Mouse (Mus musculus) heart, postnatal 0 days (tissue): ENCODE results near the gene Hddc2. TPM values are rescaled to one million over a fixed set of nuclear protein-coding genes. Genes with fewer than 3 reads are reported as not detected.
"Not testable (repeated sequence)": the region's sequence is repeated elsewhere in the genome, so short reads cannot be mapped to it uniquely, and the experiment has no call there.

Experiments used
- ATAC-seq: fragments of 200-750 bp; cut with Nextera tagmentation; 2 replicates; pipeline ENCODE4 v1.8.0; 2017; ENCODE audit warnings: low read depth, moderate number of reproducible peaks, moderate library complexity; ENCODE audit not compliant: insufficient read depth
- DNase-seq: peaks from one replicate; pipeline ENCODE4 v3.0.0-alpha.2; 2016; ENCODE audit warnings: low spot score
- H3K27ac ChIP-seq: fragments of 300-500 bp; sonication (generic); 2 replicates; pipeline ENCODE4 v1.5.1; 2014; ENCODE audit warnings: low read depth, mild to moderate bottlenecking
- H3K27me3 ChIP-seq: fragments of 300-500 bp; sonication (generic); 2 replicates; pipeline ENCODE4 v1.6.1; 2014; ENCODE audit warnings: low read length, mixed read lengths; ENCODE audit not compliant: control insufficient read depth, insufficient read depth
- H3K36me3 ChIP-seq: fragments of 300-500 bp; sonication (generic); replicated peaks from 2 replicates; pipeline ENCODE4 v1.6.1; 2014; ENCODE audit warnings: low read length, mixed read lengths; ENCODE audit not compliant: control insufficient read depth, insufficient read depth
- H3K4me1 ChIP-seq: fragments of 300-500 bp; sonication (generic); 2 replicates; pipeline ENCODE4 v1.6.1; 2014; ENCODE audit warnings: antibody characterized with exemption; ENCODE audit not compliant: control insufficient read depth, insufficient read depth
- H3K4me2 ChIP-seq: fragments of 300-500 bp; sonication (generic); 2 replicates; pipeline ENCODE4 v1.6.1; 2014; ENCODE audit warnings: low read depth, mild to moderate bottlenecking, low read length, moderate library complexity
- H3K4me3 ChIP-seq: fragments of 300-500 bp; sonication (generic); 2 replicates; pipeline ENCODE4 v1.5.1; 2014; ENCODE audit warnings: low read depth, low read length
- H3K9ac ChIP-seq: fragments of 300-500 bp; sonication (generic); replicated peaks from 2 replicates; pipeline ENCODE4 v1.6.1; 2014; ENCODE audit warnings: low read depth, low read length, mixed read lengths
- H3K9me3 ChIP-seq: fragments of 300-500 bp; sonication (generic); replicated peaks from 2 replicates; pipeline ENCODE4 v1.6.1; 2016; ENCODE audit warnings: low read length; ENCODE audit not compliant: control insufficient read depth
- CTCF ChIP-seq: IDR thresholded peaks from 2 replicates; pipeline ENCODE4 v1.5.1; 2016; ENCODE audit warnings: antibody characterized with exemption, control low read depth, low read depth
- EP300 ChIP-seq: IDR thresholded peaks from 2 replicates; pipeline ENCODE4 v1.6.1; 2016; ENCODE audit warnings: antibody characterized with exemption, low read depth
- WGBS: fragments of 180-500 bp; shearing (Covaris S2); extraction: QIAGEN DNeasy Blood & Tissue Kit; methylation state at CpG from one replicate; pipeline ENCODE4 v1.1.7; 2014; 5-methylcytosine and 5-hydroxymethylcytosine counted together
- polyA plus RNA-seq: library from polyadenylated mRNA; unstranded; fragments of >200 nt; fragmentation: Nextera tagmentation; extraction: Ambion mirVana; gene quantifications from 2 replicates; pipeline ENCODE4 v1.2.1, GENCODE M21; 2015
- total RNA-seq: library from RNA; depleted of rRNA; stranded (reverse); fragments of >200 nt; gene quantifications from 2 replicates; pipeline ENCODE4 v1.2.3, GENCODE M21; 2014; ENCODE audit warnings: low replicate concordance; rRNA removed

Hddc2 gene
- total and polyA plus RNA-seq, 2 experiments from 2014 or later: 46.8 to 56.9 TPM

DNA sequence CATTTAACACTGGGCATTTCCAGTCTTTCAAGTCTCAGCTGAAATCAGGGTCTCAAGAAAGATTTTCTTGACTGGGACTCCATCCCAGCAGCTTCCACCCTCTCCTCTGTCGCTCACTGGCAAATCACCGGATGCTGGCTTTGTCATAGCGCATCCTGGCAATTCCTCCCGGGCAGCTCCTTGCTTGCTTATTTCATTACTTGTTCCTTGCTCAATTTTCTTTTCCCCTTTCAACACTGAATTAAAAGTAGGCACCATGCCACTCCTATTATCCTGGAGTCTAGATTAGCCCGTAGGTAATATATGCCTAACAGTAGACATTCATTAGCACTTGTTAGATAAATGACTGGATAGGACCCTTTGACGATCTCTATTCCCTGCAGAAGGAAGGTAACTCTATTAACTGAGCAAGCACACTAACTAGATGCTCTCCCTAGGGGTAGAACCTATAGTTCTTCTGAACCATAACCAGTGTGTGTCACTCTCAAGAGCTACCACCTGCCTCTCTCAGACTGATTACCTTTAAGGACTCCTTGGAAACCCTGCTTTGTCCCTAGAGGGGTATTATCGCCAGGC, 41.8 kb downstream of the Hddc2 start:
- no peak for TF ChIP-seq EP300
- TF ChIP-seq CTCF: no peak
- Histone ChIP-seq H3K4me2 (no peak overlapping the region), H3K9me3 (no peaks in the 10 kb centered on the region), H3K9ac (no peak overlapping the region), H3K4me1 (no peaks in the 10 kb centered on the region), H3K27me3 (no peaks in the 10 kb centered on the region), H3K36me3 (no peaks in the 10 kb centered on the region), H3K4me3 (no peak overlapping the region), H3K27ac (no peak overlapping the region)
- DNase-seq (no peak), ATAC-seq (no peak)
- WGBS: 80% methylated on average over 7 of the region's 7 CpGs

DNA sequence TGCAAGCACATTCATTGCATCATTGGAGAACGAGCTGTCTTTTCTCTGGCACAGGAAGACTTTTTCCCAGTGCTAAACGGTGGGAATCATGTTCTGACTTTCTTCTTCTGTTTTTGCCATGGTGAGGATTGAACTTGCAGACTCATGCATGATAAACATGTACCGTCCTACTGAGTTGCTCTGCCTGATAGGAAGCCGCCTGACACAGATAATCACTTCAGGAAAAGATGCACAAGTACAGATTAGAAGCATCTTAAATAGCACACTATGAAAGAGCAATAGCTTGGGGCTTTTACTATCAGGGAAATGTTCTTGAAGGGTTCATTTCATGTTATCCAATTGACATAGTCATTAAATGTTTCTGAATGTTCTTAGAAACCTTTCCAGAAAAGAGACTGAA, 46.6 kb downstream of the Hddc2 start:
- ATAC-seq (no peak), DNase-seq (no peak)
- H3K4me1 ChIP-seq: no peaks in the 10 kb centered on the region
- H3K4me3 ChIP-seq: no peak overlapping the region
- WGBS: 54% methylated on average over 4 of the region's 4 CpGs
- TF ChIP-seq EP300 (no peak), CTCF (no peak)
- no peak overlapping the region for H3K9ac ChIP-seq
- no peaks in the 10 kb centered on the region for H3K9me3 ChIP-seq
- H3K36me3 ChIP-seq: no peaks in the 10 kb centered on the region
- no peak overlapping the region for H3K4me2 ChIP-seq
- H3K27me3 ChIP-seq: no peaks in the 10 kb centered on the region
- H3K27ac ChIP-seq: no peak overlapping the region

DNA sequence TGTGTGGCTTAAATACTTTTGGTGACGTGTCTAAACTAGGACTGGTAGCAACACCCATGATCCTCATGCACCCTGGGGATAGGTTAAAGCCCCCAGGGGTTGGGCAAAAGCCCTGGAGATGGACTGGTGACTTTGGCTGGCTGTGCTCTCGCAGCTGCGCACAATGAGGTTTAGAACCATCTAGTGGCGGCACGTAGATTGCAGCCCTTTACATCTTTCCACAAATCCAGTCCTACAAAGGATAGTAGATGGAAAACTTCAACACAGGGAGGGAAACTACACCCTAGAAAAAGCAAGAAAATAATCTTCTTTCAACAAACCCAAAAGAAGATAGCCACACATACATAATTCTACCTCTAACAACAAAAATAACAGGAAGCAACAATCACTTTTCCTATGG, 57.0 kb downstream of the Hddc2 start:
- H3K9me3 ChIP-seq, H3K4me3 ChIP-seq, ATAC-seq, DNase-seq, H3K9ac ChIP-seq, H3K27me3 ChIP-seq, H3K27ac ChIP-seq, H3K4me1 ChIP-seq, H3K36me3 ChIP-seq, H3K4me2 ChIP-seq: not testable (repeated sequence)
- 13% methylated on average over 4 of the region's 5 CpGs for WGBS
- peak; percentile 50 for TF ChIP-seq CTCF

Other genes with a start within 250 kb of the Hddc2 start
- 3.7 and 11.9 TPM in 2 replicates for gene Tpd52l1, start 132.6 kb downstream of the Hddc2 start, total RNA-seq
- gene Tpd52l1, start 132.6 kb downstream of the Hddc2 start, polyA plus RNA-seq: 15.4 and 17.8 TPM in 2 replicates